Mouse (Mus musculus) spleen, adult 18-20 months (tissue): Measurements from ENCODE around the gene Pdzrn3.

Source experiments
- DNase-seq, 2 experiments: peaks; one replicate each; pipeline ENCODE4 v3.0.0; 2022; ENCODE audit warnings: mixed read lengths in 2 of 2

Gene Pdzrn3

DNA sequence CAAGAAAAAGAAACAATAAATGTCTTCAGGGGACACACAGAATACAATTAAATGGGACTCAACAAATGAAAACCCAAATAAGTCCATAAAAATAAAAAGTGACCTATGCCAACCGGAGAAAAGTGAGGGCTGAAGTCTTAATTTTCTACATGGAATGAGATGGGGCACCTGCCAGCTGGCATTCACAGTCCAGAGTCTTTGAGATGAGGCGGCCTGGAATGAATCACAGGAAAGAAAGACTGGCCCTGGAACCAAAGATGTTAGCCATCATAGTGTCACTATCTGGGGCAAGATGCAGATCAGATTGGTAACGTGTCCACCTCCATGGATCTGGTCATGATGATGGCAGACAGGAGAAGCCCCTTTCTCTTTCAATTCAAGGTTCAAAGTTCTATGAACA, 50.5 kb downstream of the Pdzrn3 start:
- DNase-seq, result no peak

DNA sequence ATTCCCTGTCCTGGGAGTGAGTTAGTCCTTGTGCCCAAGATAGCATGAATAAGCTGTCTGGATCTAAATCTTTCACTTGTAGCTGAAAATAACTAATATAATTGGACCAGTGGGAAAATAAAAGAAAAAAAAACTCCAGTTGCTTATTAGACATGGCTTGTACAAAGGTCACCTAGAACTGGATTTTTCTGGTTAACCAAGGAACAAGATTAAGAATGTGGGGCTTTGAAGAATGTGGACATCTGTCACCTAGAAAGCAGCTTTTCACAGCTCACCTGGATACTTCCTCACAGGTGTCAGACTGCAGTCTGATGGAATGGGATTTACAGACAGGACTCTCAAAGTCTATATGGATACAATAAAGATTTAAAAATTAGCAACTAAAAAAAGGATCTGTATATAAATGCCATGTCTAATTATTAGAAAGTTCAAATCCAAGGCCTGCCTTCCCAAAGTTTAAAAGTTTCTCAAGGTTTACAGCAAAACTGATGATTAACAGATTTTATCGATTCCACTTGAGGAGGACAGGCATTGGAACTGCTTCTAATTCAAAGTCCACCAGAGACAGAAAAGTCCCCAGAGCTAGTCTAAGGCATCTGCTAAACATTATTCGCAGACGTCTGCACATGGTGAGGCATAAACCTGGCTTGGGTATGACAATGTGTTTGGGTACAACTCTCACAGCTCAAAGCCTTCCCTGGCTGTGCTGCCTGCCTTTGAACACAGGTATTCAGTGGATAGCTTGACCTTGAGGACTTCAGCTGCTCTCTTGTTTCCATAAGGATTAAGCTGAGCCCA, 51.7 kb downstream of the Pdzrn3 start:
- DNase-seq, result no peak

DNA sequence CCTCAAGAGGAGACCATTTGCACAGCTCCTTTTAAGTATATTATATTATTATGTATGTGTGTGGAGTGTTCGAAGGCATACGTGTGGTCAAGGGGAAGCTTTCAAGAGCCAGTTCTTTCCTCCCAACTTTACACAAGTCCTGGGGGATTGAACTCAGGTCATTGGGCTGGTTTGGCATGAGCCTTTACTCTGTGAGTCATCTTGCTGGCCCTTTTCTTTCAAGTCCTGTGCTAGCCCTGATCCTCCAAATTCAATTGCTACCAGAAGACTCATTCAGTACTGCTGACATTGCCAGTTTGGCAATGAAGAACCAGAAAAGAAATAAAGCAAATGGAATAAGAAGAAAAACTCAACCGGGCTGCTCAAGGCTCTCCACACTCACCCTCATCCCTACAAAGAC, 55.1 kb downstream of the Pdzrn3 start:
- DNase-seq, result no peak

DNA sequence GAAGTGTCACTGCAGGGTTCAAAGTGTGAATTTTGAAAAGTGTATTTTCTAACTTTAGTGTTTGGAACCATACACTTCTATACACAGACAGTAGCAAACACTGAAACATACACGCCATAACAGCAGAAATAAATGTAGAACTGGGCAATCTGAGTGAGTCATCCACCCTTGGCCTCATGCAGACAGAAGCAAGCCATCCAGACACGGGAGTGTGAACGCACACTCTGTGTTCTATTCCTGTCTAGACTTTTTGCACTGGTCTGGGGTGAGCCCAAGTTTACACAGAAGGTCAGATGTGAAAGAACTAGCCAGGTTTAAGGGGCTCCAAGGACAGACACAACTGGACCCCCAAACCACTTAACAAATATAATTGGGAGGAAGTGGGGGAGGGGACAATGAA, 57.3 kb downstream of the Pdzrn3 start:
- no peak for DNase-seq

DNA sequence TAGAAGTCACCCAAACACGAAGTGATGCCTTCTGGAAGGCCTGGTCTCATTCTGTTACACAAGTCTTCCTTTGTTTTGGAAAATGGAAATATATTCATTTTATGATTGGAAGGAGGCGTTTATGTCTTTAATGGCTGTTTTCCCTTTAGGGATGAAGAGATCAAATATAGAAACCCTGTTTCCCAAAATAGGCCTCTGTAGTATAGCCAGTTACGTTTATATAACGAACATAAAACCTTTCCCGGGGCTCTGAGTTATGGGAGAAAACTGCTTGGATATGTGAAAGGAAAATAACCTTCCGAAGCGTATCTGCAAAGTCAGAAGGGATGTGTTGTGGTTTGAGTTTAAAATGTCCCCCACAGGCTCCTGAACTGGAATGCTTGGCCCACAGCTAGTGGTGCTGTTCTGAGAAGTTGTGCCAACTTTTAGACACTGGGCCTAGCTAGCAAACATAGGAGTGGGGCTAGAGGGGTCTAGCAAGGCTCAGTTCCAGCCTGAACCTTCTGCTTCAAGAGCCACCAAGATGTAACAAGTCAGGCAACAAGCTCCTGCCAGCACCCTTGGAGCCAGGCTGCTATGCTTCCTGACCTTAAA, 58.2 kb downstream of the Pdzrn3 start:
- no peak for DNase-seq

DNA sequence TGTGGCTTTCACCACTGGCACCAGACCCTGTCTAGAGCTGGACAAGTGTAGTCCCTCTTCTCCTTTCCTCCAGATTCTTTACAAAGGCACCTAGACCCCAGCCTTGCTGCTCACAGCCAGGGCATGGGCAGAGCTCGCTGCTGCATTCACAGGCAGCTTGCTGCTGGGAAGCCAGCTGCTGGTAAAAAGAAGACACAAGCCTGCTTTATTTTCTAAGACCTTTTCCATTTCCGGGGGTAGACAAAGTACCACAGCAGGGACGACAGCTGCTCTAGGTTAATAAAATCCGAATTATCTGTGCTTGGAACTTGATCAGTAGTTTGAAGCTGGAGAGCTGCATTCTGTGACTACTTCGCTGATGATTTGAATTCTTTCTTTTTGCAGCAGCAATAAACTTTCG, 59.2 kb downstream of the Pdzrn3 start:
- no peak for DNase-seq

DNA sequence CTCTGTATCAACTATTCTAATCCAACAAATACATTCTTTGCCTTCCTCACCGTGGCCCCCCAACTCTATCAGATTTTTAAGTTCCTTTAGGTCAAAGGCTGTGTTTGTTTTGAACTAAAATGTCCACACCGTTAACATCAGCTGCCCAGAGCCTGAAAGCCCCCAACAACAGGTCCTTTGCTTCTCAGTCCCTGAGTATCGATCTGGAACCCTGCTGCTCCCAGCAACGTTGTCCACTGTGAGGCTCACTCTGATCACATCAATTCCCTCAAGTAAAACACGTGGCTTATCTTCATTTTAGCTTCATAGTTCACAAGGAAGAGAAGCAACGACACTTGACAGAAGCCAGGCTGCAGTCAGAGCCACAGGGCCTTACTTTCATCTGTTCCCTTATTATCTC, 66.3 kb downstream of the Pdzrn3 start:
- no peak for DNase-seq

DNA sequence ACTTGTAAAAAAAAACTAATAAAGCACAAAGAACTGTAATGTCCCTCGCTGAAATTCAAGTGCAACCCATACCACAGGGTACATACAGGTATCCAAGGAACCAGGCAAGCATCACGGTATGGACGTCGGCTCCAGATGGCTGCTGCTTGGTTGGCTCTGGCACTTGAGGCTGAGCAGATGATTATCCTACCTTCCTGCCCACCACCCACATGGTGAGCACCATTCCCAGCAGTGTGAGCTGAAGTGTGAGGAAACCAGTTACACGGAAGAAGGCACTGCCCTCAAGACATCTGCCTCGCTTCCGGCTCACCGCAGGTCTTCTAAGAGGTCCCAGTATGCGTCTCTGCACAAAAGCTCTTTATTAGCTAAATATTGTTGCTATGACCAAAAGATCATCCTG, 67.2 kb downstream of the Pdzrn3 start:
- no peak for DNase-seq

DNA sequence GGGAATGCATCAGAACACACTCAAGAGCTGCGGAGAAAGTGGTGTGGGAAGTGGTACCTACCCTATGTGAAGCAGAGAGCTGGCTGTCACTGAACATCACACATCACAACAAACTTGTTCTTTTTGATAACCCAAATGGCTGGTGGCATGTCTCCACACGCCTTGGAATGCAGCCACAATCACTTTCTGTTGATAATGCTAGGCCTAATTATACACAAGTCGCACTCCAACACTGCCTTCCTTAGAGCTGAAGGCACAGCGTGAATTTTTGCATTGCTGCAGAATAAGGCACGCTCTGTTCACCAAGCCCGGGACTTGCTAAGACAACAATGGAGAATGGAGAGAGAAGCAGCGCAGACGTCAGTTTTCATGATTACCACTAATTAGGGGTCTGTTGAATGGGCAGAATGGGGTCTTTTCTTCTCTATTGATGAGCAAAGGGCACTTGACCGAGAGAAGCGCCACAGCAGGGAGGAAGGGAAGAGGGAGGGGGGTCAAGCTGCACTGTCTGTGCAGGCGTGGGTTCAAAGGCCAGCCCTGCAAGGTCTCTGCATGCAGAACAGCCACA, 69.6 kb downstream of the Pdzrn3 start:
- DNase-seq, result no peak

DNA sequence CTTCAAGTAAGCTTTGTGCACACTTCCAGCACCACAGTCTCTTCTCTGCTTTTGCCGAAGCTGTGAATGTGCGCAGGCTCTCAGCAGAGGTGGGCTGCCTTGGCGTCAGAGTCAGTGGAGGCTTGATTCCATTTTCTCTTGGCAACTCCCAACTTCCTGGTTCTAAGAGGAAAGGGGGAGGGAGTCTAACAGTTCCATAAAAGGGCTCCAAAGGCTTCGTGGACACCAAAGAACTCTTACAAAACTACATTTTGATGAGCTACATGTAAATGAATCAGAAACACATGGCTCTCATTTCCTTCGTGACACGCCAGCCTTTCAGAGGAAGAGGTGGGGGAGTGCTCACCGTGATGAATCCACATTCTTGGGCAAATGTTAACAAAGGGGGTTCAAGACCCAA, 70.9 kb downstream of the Pdzrn3 start:
- DNase-seq, result no peak

DNA sequence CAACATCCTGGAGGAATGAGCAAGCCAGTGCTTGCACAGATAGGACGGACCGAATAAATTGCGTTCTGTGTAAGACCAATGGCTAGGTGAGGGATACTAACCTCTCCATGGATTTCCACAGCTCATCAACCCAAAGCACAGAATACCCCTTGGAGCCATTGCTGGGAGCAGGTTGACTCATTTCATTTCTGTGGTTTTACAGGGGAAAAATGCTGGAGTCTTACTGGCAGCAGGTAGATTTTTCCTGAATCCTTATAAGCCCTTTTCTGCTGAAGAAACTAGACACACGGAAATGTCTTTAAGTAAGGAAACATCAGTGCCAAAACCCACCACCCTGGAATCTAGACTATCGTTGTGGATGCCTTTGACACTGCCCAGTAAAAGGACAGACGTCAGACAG, 72.2 kb downstream of the Pdzrn3 start:
- DNase-seq, result no peak

DNA sequence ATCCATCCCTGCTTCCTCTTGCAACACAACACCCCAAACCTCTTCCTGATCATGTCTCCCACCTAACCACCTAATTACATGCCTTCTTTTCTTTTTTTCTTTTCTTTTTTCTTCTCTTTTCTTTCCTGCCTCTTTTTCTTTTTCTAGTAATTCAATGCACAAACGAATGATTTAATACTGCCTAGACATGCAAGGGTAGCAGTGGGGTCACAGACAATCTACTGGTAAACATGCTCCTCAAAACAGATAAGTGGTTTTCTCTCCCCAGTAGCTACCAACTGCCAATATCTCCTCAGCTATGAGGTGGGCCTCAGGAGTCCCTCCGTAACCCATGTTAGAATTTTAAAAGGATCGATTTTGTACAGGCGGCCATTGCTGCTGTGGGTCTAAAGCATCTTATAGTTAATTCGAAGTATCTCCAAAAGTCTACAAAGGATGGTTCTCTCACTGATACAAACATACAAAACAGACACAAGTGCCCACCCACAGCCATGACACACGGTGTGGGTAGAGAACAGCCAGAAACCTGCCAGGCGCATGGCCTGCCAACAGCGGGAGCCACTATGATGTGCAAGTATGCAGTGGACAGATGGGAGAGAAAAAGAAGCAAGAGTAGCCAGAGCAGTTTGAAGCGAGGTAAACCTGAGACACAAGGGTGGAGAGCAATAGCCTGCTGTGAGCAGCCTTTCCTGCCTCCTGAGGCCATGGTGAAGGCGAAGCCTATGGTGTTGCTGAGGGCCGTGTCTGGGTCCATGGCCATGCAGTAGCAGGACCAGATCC, 73.5 kb downstream of the Pdzrn3 start:
- no peak for DNase-seq

DNA sequence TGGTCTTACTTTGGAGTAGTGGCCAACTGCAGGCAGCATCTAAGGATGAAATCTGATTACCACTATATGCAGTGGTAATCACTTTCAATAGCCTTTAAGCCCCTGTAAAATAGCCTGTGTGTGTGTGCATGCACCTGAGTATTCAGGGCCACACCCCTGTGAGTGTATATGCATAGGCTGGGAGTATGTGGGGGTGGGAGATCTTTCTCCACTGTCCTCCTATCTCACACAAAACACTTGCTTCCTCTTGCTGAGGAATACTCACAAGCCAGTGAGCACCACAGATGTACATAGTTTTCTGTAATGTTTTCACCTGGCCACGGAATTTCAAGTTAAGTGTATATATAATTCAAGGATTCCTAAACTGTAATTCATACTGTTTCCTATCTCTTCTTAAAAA, 74.2 kb downstream of the Pdzrn3 start:
- DNase-seq, result no peak

DNA sequence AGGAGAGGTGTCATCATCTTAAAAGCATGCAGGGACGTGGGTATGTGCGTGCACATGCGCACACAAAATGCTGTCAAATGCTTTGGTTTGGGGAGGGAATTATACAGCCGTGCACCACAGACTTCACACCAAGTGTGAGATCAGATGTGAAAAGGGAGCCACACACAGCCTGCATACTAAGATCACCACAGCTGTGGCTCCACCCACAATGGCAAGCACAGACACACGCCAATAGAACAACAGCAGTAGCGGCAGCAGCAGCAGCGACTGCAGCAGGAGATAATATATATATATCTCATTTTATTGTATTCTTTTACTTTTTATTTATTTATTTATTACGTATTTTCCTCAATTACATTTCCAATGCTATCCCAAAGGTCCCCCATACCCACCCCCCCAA, 76.5 kb downstream of the Pdzrn3 start:
- no peak for DNase-seq

DNA sequence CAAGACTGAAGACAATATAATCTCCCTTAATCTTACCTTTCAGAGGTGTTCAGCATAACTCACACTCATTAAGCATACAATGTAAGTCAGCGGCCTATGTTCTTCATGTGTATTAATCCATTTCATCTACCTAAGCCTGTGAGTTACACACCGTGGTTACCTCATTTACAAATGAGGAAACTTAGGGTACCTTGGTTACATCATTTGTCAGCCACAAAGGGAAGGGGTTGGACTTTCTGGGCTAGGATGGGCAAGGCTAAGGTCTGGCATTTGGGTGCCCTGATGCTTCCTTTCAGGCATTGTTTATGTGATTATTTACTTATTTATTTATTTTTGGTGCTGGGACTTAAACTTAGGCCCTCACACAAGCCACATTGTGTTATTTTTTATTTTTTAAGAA, 78.3 kb downstream of the Pdzrn3 start:
- no peak for DNase-seq

DNA sequence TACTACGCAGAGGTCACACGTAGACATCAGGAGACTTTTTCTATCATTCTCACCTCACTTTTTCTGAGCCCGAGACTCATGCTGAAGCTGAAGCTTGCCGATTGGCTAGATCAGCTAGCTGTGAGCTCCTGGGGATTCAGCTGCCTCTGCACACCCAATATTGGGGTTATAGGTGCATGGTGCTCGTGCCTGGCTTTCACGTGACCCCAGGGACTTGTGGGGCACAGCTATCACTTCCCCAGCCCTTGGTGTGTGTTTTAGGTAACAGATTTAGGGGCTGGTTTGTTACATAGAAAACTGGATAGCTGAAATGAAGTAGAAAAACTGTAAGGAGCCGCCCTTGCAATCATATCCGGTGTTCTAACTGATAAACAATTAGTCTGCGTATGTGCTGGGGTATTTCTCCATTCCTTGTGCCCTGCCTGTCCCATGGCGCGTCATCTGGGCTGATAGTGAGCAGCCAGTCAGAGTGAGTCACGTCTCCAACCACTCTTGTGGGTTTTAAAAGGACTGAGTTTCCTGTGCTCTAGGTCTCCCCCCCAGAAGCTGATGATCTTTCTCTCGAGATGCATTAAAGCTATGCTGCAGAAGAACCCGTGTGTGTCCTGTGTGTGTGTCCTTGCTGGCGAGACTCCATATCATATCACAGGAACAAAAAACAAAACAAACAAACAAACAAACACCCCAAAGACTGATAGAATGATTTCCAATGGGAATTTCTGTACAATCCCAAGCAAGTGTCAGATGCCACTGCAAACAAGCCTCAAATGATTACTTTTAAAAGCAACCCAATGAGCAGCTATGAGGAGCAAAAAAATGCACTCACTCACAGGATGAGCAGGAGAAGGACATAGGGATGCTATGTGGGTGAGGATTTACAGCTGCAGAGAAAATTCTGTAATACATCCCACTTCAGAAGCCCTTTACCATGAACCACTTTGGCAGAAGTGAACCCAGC, 79.9 kb downstream of the Pdzrn3 start:
- no peak for DNase-seq

DNA sequence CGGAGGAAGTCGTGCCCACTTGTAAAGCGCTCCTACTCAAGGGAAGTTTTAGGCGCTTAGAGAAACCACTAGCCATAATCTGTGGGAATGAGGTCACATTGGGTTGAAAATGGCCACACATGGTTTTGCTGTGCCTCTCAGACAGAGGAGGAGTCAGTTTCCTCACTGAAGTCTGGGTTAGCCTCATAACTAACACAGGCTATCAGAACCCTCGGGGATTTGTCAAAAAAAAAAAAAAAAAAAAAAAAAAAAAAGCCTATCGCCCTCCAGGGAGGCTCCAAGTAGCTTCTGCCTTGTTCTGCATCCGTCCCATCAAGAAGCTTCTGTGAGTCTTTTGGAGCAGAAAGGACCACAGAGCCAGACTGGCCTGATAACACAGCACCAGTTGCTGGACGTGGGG, 80.7 kb downstream of the Pdzrn3 start:
- DNase-seq, result no peak

DNA sequence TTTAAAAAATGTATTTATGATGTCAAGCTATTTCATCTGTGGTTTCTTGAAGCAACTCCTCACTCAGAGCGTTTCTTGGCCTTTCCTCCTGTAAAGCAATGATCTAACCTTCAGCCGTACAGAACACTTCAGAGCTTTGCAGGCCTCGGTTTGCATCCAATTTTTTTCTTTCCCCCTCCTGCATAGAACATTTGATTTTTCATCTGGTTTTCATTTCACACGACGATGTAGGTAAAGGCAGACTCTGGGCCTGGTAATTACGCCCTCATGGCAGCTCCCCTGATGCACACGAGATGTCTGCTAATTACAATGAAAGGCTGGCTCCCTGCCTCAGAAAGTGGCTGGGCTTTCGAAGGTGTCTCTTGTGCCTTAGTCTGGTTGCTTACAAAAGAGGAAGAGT, 81.4 kb downstream of the Pdzrn3 start:
- DNase-seq, result no peak

DNA sequence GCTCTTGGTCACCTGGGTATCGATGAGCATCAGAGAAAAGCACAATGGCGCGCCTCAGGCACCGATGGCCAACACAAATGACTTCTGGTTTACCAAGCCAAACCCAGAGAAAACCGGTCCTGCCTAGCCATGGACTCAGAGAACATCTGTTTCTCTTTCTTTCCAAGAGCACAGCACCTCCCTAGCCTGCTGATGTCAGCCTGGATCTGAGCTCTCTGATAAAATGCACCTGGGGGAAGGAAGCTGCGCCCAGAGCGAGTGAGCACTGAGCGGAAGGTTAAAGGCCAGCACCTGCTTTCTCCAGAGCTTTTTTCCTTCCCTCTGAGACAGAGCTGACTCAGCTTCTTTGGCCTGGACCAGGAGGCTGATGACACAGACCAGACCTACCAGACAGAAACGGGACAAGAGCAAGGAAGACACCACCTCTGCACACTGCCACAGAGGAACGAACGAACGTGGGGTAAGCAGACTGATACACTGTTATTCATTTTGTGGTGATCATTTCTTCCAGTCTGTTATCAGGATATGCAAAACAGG, 84.6 kb downstream of the Pdzrn3 start:
- no peak for DNase-seq

DNA sequence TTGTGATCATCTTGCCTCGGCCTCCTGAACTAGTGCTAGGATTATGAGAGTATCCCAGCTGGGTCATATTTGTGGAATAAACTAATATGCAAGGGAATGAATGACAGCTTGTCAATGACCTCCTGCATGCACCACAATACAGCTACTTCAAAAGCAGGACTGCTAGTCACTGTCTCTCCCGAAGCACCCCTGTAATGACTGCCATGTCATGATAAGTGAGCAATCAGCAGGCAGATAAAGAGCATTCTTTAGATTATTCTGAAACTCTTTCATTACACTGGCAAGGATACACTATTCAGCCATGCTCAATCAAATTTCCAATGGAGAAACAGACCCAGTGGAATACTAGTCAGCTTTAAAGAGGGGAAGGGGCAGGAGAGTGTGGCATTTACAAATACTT, 85.8 kb downstream of the Pdzrn3 start:
- DNase-seq, result no peak

DNA sequence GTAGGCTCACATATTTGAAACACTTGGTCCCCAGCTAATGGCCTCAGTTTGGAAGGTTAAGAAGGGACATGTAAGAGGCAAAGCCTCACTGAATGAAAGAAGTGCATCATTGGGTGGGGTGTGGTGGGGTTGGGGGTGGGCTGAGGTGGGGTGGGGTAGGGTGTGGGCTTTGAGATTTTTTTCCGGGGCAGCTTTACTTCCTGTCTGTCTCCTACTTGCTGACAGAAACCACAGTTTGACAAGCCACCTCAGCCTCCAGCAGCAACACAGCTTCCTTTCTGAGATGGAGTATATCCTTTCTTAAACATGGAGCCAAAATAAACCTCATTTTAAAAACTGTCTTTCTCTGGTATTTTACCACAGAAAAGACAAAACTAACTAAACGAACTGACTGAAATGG, 87.5 kb downstream of the Pdzrn3 start:
- no peak for DNase-seq

DNA sequence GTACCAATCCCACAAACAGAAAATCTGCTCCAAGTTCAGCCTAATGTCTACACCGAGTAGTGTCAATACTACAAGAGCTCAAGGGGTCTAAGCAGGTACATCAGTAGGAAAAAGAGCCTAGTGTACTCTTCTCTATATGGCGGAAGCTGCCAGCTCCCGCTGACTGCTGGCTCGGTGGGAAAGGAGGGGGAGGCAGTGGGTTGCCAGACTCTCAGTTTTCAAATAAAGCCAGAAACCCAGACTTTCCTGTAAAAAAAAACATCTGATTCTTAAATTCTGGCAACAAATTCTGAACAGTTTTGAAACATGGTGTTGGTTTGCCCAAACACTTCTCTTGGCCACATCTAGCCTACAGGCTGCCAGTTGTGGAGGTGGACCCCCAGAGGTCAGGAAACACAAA, 88.3 kb downstream of the Pdzrn3 start:
- DNase-seq, result no peak
